Mouse (Mus musculus) ovary, postnatal 14 days (tissue): ENCODE measurements around the gene Slc39a1.

Experiments used
- DNase-seq: peaks from one replicate; pipeline ENCODE4 v3.0.0; 2022; ENCODE audit warnings: low spot score

The Slc39a1 gene

GRCm38 (mm10) chr3:90294651-90295050 lies 46.7 kb downstream of the Slc39a1 start:
- DNase-seq, result no peak
